Mouse (Mus musculus) activated CD4-positive, CD25-positive, alpha-beta regulatory T cell (primary cell): ENCODE data around the gene Dyx1c1. TPM values are rescaled to one million over a fixed set of nuclear protein-coding genes. Genes with fewer than 3 reads are reported as not detected.

Experiments used
- polyA plus RNA-seq, 2 experiments: library from polyadenylated mRNA; unstranded; fragments of 100-300 nt; shearing (Covaris generic); gene quantifications; one replicate each; pipeline ENCODE4 v1.2.1; 2017

The Dyx1c1 gene
- polyA plus RNA-seq: 1 to 10 TPM; 3.0 to 4.4 TPM

DNA sequence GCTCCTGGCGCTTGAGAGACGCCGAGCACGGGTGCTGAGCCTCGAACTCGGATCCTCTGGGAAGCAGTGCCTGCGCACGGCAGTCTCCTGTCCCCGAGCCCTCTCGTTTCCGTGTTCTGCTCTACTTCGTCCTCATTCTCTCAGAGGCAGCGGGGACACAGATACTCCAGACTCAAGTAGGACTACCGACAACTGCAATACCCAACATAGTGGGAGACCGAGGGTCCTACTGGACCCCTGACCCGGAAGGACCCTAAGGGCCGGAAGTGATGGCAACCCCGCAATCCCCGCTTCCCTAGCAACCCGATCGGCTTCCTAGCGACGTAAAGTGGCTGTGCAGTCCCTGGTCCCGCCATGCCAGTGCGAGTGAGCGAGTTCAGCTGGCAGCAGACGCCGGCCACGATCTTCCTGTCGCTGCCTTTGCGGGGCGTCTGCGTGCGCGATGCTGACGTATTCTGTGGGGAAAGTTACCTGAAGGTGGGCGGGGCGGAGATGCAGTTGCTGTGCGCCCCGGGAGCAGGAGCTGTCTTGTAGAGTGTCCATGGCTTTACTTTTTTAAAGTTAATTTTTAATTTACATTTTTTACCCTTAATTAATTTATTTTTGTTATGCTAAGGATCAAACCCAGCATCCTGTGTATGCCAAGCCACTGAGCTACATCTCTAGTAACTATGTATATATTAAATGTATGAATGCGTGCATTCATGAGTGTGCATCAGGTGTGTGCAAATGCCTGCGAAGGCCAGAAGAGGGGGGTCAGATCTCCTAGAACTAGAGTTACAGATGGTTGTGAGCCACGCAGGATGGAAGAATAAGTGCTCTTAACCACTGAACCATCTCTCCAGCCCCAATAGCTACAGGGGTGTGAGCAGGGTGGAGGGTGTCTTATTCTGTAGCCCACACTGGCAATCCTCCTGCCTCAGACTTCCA, at the start of gene Dyx1c1, which contains the start of gene Gm44503:
TSS of gene Dyx1c1 (plus strand) at position 265 of the 930 bp plus-strand sequence.
TSS of gene Gm44503 (plus strand) at position 332 of the 930 bp plus-strand sequence.

DNA sequence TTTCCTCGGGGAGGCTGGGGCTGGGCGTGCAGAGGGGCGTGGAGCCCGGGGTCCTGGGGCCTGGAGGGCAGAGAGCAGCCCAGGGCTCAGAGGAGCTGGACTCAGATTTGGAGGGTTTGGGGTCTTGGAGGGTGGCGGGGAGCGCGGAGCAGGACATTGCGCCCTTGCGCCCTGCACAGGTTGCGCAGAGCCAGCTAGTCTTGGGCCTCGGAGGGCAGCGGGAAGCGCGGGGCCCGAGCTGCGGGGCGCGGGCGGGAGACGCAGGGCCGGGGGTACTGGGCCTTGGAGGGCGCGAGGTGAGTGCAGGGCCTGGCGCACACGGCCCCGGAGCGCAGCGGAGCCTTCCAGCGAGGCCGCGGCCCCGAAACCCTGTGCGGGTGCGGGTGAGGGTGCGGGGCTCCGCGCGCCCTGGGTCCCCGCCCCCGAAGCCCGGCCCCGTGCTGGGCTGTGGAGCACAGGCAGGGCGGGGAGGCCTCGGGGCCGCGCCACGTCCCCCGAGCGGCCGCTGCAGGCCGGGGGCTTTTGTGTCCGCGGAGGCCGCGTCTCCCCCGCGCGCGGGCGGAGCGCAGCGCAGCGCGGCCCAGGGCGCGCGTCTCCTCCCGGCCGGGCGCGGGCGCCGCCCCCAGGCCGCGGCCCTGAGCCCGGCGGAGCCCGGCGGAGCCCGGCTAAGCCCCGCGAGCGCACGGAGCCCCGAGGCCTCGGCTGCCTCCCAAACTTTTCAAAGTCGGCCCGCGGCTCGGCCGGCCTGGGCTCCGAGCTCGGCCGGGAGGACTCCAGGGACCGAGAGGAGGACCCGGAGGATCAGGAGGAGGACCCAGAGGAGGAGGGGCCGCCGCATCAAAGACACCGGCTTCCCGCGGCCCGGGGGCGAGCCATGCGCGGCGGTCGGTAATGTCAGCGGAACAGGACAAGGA, 33.3 kb upstream of the Dyx1c1 start, which contains the start of gene Pygo1:
TSS of gene Pygo1 (plus strand) at position 625 of the 914 bp plus-strand sequence.

GRCm38 (mm10) chr9:72985250-72986220, 26.9 kb downstream of the Dyx1c1 start, which contains the start of the genes Ccpg1os and Ccpg1:
Gene Ccpg1os (minus strand): TSS chr9:72985382.
Gene Ccpg1 (plus strand): TSS chr9:72985429.

Other genes starting within 250 kb of the Dyx1c1 start
- gene Prtg, start 151.9 kb upstream of the Dyx1c1 start, polyA plus RNA-seq: under 1 TPM in 1 of 2 experiments, not detected in 1; 0.33 TPM
- under 1 TPM in 1 of 2 experiments, not detected in 1; 0.04 TPM for gene Pygo1, start 33.1 kb upstream of the Dyx1c1 start, polyA plus RNA-seq
- not detected for gene Gm44503, start 67 bp downstream of the Dyx1c1 start, polyA plus RNA-seq
- 1 to 10 TPM; 4.3 to 5.7 TPM for gene Ccpg1os, start 26.6 kb downstream of the Dyx1c1 start, polyA plus RNA-seq
- 10 to 100 TPM; 61.3 to 96.4 TPM for gene Ccpg1, start 26.6 kb downstream of the Dyx1c1 start, polyA plus RNA-seq
- gene Pigb, start 81.6 kb downstream of the Dyx1c1 start, polyA plus RNA-seq: 10 to 100 TPM; 21.3 to 23.2 TPM
- 10 to 100 TPM; 53.4 to 64.9 TPM for gene Rab27a, start 86.1 kb downstream of the Dyx1c1 start, polyA plus RNA-seq
- 1 to 10 TPM in 1 of 2 experiments, under 1 TPM in 1; 0.95 to 1.4 TPM for gene Khdc3, start 143.1 kb downstream of the Dyx1c1 start, polyA plus RNA-seq
- gene Gm20509, start 143.7 kb downstream of the Dyx1c1 start, polyA plus RNA-seq: not detected
- 10 to 100 TPM; 75.9 to 85.6 TPM for gene Rsl24d1, start 154.6 kb downstream of the Dyx1c1 start, polyA plus RNA-seq